Mouse (Mus musculus) A20 (cell line): ENCODE results near the gene Acer3.
A peak's percentile ranks its signal among the peaks of the same experiment; 100 is the strongest.

Experiments
- DNase-seq: peaks from one replicate; pipeline ENCODE4 v3.0.0-alpha.2; 2011; ENCODE audit warnings: low read depth, low spot score

Acer3 gene

DNA sequence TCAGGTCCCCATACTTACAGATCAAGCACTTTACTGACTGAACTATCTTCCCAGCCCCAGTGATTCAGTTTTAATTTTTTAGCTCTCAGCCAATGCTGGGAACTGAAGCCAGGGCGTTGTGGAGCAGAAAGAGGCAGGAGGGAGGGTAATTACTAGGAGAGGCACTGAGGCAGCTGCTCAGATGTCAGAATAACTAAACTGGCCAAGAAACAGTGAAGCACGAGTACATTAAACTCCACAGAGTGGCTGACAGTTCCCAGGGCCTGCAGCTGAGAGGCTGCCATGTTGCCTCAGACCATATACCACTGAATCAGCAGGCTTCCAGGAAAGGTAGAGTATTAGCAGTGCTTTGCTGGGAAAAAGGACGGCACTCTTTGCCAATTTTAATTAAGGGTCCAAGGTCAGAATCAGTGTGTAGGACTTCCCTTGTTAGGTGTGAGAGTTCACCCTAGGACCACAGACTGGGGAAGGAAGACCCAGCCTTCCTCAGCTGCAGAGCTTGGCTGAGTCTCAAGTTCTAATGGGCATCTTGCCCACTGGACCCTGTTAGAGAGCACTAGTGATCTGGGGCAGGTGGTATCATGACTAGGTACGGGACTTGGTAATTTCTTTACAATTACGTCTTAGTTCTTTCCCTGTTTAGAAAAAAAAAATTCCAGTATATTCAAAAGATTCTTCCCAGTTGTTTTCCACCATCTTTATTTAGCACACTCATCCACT, 11.8 kb upstream of the Acer3 start:
- DNase-seq, result no peak

- no peak for DNase-seq
These were observed 10.9 kb upstream of the Acer3 start for GRCm38 (mm10) chr7:98331932-98332331.

- no peak for DNase-seq
These were observed 9.5 kb upstream of the Acer3 start for GRCm38 (mm10) chr7:98330375-98331002.

DNA sequence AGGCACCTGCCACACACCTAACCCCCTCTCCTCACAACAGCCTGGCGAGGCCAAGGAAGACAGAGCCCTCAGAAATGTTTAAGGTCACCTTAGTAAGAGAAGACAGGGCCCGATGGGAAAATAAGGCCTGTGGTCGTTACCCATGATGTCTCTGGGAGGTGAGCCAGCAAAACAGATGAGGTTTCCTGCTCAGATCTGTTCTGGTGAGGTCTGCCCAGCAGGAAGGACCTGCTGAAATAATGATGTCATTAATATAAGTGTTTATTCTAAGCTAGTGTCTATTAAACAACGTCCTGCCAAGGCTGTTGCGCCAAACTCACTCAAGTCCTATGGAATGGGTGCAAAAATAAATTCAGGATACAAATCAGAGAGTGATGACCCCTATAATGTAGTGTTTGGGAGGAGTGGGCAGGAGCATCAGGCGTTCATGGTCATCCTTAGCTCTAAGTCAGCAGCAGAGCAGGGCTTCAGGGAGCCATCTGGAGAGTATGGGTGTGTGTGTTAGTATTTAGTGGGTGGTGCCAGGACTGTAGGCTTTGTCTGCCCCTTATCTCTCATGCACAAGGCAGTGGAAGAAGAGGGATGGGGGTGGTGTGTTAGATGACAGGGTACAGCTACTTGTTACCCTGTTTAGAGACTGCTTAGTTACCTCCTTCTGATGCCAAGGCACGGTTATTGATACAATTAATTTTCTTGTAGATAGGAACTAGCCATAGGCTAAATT, 8.8 kb upstream of the Acer3 start:
- DNase-seq, result no peak

DNA sequence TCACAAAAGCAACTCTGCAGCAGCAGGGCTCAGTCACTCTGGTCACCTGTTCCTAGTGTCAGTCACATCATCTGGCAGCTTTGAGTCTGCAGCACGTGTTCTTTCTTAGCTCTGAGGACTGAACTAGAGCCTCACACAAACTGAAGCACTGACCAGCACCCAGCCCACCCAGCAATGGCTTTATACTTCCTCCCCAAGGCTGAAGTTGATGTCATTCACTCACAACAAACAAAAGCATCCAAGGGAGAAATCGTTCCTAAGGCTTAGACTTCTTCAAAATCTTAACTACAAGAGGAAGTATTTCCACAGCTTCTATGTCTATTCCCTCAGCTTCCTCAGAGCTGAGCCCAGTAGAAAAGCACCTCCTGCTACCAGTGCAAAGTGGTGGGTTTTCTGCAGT, 7.3 kb upstream of the Acer3 start:
- no peak for DNase-seq

DNA sequence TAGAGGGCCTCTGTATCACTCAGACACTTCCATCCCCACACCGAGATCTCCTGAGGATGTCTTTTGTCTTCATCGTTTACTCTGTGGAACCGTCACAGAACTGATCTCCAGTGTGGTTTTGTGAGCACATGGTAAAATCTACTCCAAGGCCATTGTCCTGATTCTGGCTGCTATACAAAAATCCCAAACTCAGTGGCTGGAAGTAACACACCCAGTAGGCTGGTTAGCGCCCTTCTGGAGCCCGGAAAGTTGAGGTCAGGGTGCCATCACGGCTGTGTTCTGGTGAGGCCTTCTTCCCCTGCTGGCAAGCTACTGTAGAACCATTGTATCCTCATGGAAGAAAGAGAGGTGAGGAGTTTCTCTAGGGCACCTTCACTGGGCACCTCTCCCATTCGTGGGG, 5.0 kb upstream of the Acer3 start:
- no peak for DNase-seq

- no peak for DNase-seq
These were observed 3.2 kb upstream of the Acer3 start for GRCm38 (mm10) chr7:98324228-98324627.

GRCm38 (mm10) chr7:98323288-98324019, 2.4 kb upstream of the Acer3 start:
- DNase-seq, result no peak

DNA sequence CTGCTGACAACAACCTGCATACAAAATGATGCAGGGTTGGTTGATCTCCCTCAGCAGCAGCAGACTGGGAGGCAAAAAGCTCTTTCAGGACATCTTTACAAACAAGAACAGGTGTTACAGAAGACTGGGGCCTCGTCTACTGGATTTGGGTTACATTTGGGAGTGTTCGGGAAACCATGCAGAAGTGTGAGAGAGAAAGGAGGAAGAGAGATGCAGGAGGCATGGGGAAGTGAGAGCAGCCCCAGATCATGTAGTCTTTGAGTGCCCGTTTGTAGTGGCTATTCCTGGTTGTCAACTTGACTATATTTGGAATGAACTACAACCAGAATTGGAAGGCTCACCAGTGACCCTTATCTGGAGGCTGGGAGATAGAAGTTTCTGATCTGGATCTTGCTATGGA, 1.4 kb upstream of the Acer3 start:
- DNase-seq, result peak; percentile 34

- no peak for DNase-seq
These were observed 927 bp downstream of the Acer3 start for GRCm38 (mm10) chr7:98320006-98320556.

GRCm38 (mm10) chr7:98316568-98316967, 4.4 kb downstream of the Acer3 start:
- no peak for DNase-seq

DNA sequence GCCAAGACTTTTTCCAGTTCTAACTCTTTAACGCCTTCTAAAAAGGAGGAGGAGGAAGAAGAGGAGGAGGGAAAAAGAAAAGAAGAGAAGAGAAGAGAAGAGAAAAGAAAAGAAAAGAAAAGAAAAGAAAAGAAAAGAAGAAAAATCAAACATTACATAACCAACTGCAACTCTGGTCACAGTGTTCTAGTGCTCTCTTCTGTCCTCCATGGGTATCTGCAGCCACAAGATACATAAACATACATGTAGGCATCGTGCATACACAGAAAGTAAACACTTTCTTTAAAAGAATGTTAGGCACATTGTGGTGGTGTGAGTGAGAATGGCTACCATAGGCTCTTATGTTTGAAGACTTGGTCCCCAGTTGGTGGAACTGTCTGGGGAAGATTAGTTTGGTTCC, 5.9 kb downstream of the Acer3 start:
- DNase-seq, result no peak

- no peak for DNase-seq
These were observed 8.7 kb downstream of the Acer3 start for GRCm38 (mm10) chr7:98312185-98312920.

- DNase-seq, result no peak
These were observed 10.7 kb downstream of the Acer3 start for GRCm38 (mm10) chr7:98310266-98310665.

DNA sequence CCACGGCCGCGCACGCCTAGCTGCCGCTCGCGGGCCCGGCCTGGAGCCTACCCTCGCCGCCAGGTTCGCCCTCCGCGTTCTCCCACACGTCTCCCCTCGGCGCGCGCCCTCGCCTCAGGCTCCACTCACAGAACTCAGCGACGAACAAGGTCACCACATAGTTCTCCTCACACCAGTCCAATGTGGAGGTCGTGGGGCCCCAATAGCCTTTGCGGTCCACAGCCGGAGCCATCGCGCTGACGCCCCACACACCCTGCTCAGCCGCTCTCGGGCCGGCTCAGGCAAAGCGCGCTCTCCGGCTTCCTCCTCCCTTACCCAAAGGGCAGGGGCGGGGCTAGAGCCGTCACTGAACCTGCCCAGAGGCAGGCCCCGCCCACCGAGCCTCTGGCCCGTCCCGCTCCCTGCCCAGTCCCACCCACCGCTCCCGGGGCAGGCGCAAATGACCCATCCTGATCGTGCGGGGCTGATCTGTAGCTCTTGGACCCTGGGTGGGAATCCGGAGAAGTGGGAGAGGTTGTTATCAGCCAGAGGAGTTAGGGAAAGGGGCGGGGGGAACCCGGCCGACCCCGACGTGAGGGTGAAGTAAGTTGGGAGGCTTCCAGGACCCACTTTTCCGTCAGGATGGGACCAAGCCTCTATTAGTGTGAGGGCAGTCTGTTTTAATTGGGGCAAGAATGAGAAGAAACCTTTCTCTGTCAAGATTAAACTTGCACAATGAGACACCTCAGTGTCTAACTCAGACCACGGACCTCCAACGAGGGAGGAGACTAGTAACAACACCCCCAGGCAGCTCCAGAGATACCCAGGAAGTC, 11.6 kb downstream of the Acer3 start:
- peak; percentile 96 for DNase-seq

DNA sequence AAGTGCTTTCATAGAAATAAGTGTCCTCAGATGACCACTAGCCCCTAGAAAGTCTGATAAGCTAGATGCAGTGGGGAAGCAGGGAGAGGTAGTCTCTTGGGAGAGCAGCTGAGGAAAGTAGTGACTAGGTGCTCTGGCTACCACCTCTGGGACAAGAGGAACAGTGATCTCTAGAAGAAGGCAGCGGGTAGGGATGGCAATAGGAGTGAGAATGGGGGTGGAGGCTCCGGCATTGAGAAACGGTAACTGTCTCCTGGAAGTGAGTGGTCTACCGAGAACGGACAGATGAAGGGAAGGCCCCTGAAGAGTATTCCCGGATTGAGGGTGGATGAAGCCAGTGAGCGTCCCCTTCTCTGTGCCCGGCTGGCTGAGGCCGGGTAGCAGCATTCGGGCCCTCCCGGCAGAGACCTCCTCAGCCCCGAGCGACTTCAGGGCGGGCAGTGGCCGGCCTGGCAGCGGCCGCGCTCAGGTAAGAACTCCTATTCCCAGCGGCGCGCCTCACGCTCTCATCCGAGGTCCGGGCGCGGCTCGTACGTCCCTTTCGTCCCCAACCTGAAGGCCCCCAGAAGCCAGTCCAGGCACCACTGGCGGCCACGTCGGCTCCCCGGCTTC, 12.3 kb downstream of the Acer3 start:
- no peak for DNase-seq

- DNase-seq, result no peak
These were observed 12.9 kb downstream of the Acer3 start for GRCm38 (mm10) chr7:98307921-98308606.

DNA sequence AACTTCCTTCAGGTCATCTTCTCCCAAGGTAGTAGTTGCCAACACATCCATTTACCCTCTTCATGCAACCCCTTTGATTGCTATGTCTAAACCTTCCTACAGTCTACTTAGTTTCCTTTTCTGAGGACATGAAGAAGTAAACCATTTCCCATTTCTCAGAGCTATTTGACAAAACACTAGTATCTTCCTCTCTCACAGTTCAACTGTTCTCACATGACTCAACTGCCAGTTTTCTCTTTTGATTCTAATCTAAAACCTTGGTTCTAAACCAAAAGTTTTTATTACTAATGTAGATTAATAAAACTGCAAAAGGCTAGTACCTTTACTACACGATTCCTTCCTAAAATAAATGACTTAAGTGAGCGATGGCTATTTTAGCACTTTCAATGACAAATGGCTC, 13.6 kb downstream of the Acer3 start:
- no peak for DNase-seq

DNA sequence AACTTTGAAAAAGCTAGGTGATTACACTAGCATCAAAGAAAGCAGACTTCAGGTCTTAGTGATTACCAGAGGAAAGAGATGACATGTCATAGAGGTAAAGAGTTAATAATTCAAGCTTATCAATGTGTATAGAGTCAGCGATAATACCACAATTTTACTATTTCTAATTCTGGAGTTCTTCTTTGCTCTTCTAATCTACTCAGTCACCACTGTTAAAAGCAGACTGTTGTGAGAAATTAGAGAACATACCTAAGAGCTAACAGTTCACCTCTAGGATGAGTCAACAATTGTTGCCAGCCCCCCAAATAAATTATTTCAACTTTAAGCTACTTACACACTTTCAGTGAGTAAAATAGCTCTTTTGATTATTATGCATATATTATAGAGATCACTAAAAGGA, 28.1 kb downstream of the Acer3 start:
- no peak for DNase-seq
